Mouse (Mus musculus) heart, adult 11 months (tissue): ENCODE measurements at regions not wholly inside any gene's neighbourhood (a gene's known extent, or its start where the extent isn't known, plus 50 kb on each side); places are given as distances from the start of the nearest gene placed in this dataset.

Experiments
- DNase-seq: peaks from one replicate; pipeline ENCODE4 v3.0.0; 2022

- peak; percentile 89 for DNase-seq
Observed at GRCm38 (mm10) chr15:57644331-57644953, 167.0 kb upstream of the Slc22a22 start.

GRCm38 (mm10) chr15:57639115-57639514 lies 161.7 kb upstream of the Slc22a22 start:
- DNase-seq: peak; percentile 82

- peak; percentile 74 for DNase-seq
Observed at GRCm38 (mm10) chr15:57633067-57633466, 155.6 kb upstream of the Slc22a22 start.

- DNase-seq: peak; percentile 74
Observed at GRCm38 (mm10) chr15:57632537-57632936, 155.1 kb upstream of the Slc22a22 start.

- DNase-seq: peak; percentile 85
Observed at GRCm38 (mm10) chr15:57618466-57618865, 141.0 kb upstream of the Slc22a22 start.

- DNase-seq: peak; percentile 83
Observed at GRCm38 (mm10) chr15:57616880-57617391, 139.5 kb upstream of the Slc22a22 start.

- DNase-seq: peak; percentile 57
Observed at GRCm38 (mm10) chr15:57610006-57610405, 132.6 kb upstream of the Slc22a22 start.

GRCm38 (mm10) chr15:57608519-57608918 lies 131.1 kb upstream of the Slc22a22 start:
- DNase-seq: peak; percentile 1

- DNase-seq: no peak
Observed at GRCm38 (mm10) chr15:57600562-57600961, 123.1 kb upstream of the Slc22a22 start.

GRCm38 (mm10) chr15:57593326-57594004 lies 116.0 kb upstream of the Slc22a22 start:
- no peak for DNase-seq

- DNase-seq: no peak
Observed at GRCm38 (mm10) chr15:57590597-57591219, 113.3 kb upstream of the Slc22a22 start.

GRCm38 (mm10) chr15:57589404-57590377 lies 112.3 kb upstream of the Slc22a22 start:
- DNase-seq: no peak

- DNase-seq: no peak
Observed at GRCm38 (mm10) chr15:57585411-57585810, 108.0 kb upstream of the Slc22a22 start.

- no peak for DNase-seq
Observed at GRCm38 (mm10) chr15:57584498-57584897, 107.1 kb upstream of the Slc22a22 start.

GRCm38 (mm10) chr15:57581266-57581665 lies 103.8 kb upstream of the Slc22a22 start:
- DNase-seq: no peak

GRCm38 (mm10) chr15:57578794-57579193 lies 101.4 kb upstream of the Slc22a22 start:
- peak; percentile 88 for DNase-seq

GRCm38 (mm10) chr15:57574080-57574618 lies 96.7 kb upstream of the Slc22a22 start:
- DNase-seq: no peak

GRCm38 (mm10) chr15:57572460-57572859 lies 95.0 kb upstream of the Slc22a22 start:
- no peak for DNase-seq

GRCm38 (mm10) chr15:57568006-57568630 lies 90.7 kb upstream of the Slc22a22 start:
- peak; percentile 92 for DNase-seq

GRCm38 (mm10) chr15:57547154-57547553 lies 69.7 kb upstream of the Slc22a22 start:
- no peak for DNase-seq

- no peak for DNase-seq
Observed at GRCm38 (mm10) chr15:57545141-57545540, 67.7 kb upstream of the Slc22a22 start.

- DNase-seq: no peak
Observed at GRCm38 (mm10) chr15:57543985-57544384, 66.6 kb upstream of the Slc22a22 start.
